Mouse (Mus musculus) bone marrow macrophage, adult 2 months (primary cell): ENCODE measurements around the gene Trappc3. TPM values are rescaled to one million over a fixed set of nuclear protein-coding genes. Genes with fewer than 3 reads are reported as not detected.

Experiments used
- H3K27ac ChIP-seq: 2 replicates; pipeline ENCODE4 v1.5.1; 2012; ENCODE audit warnings: low read depth, low read length; ENCODE audit not compliant: insufficient read depth
- H3K4me1 ChIP-seq: 2 replicates; pipeline ENCODE4 v1.6.1; 2012; ENCODE audit warnings: low read length; ENCODE audit not compliant: control insufficient read depth, insufficient read depth
- H3K4me3 ChIP-seq: 2 replicates; pipeline ENCODE4 v1.5.1; 2012; ENCODE audit warnings: mild to moderate bottlenecking, low read length, moderate library complexity; ENCODE audit not compliant: insufficient read depth
- CTCF ChIP-seq: IDR thresholded peaks from 2 replicates; pipeline ENCODE4 v1.5.1; 2012; ENCODE audit warnings: low read depth, mild to moderate bottlenecking, low read length, moderate library complexity
- POLR2A ChIP-seq: IDR thresholded peaks from 2 replicates; pipeline ENCODE4 v1.6.1; 2012; ENCODE audit warnings: mild to moderate bottlenecking, low read depth, low read length, borderline replicate concordance
- polyA plus RNA-seq: library from polyadenylated mRNA; stranded (reverse); fragments of >200 nt; gene quantifications from 2 replicates; pipeline ENCODE4 v1.2.4, GENCODE M21; 2012; ENCODE audit not compliant: missing spikeins, insufficient read depth, insufficient read length

Gene Trappc3
- polyA plus RNA-seq, 1 experiment = 79.6 TPM

DNA sequence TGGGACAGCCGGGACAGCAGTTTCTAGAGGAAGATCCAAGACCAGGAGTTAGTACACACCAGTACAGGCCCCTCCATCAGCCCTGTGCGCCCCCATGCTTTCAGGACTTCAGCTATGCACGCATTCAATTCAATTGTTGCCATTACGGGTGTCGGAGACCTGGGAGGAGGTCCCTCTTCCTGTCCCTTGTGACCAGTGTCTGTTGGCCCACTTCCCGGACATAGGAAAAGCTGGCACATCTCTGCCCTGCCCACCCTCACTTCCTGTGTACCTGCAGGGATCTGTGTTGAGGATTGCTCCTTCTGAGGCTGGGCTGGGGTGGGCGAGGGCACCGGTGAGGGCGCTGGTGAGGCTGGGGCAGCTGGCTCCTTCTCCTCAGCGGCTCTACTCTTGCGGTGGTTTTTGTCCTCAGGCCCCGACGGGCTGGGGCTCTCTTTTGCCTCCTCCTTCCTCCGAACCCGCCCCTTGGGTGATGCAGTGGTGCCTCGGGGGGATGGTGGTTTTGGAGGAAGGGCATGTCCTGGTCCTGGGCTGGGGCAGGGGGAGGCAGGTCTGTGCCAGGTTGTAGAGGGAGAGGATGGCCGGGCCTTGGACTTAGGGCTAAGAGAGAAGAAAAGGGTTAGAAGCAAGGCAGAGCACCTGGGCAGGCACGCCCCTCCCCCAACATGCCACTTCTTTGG, 27.5 kb upstream of the Trappc3 start:
- H3K4me3 ChIP-seq = no peak overlapping the region
- no peak overlapping the region for H3K27ac ChIP-seq
- no peak for TF ChIP-seq CTCF
- no peak for TF ChIP-seq POLR2A
- H3K4me1 ChIP-seq = no peaks in the 10 kb centered on the region

DNA sequence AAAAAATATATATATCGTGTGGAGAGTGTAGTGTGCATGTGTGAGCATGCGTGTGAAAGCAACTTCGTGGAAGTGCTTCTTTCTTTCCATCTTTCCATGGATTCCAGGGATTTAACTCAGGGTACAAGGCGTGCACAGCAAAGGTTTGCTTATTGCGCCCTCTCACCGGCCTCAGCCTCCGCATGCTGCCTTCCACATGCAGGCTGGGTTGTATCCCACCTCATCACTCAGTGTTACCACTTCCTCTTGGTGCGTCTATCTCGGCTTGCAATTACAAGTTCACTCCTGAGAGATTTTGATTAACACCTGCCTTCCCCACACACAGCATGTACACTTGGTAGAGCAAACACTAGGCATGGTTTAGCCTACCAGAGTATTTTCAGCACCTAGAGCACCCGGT, 26.9 kb upstream of the Trappc3 start:
- H3K4me1 ChIP-seq = no peaks in the 10 kb centered on the region
- no peak overlapping the region for H3K27ac ChIP-seq
- no peak for TF ChIP-seq POLR2A
- no peak for TF ChIP-seq CTCF

DNA sequence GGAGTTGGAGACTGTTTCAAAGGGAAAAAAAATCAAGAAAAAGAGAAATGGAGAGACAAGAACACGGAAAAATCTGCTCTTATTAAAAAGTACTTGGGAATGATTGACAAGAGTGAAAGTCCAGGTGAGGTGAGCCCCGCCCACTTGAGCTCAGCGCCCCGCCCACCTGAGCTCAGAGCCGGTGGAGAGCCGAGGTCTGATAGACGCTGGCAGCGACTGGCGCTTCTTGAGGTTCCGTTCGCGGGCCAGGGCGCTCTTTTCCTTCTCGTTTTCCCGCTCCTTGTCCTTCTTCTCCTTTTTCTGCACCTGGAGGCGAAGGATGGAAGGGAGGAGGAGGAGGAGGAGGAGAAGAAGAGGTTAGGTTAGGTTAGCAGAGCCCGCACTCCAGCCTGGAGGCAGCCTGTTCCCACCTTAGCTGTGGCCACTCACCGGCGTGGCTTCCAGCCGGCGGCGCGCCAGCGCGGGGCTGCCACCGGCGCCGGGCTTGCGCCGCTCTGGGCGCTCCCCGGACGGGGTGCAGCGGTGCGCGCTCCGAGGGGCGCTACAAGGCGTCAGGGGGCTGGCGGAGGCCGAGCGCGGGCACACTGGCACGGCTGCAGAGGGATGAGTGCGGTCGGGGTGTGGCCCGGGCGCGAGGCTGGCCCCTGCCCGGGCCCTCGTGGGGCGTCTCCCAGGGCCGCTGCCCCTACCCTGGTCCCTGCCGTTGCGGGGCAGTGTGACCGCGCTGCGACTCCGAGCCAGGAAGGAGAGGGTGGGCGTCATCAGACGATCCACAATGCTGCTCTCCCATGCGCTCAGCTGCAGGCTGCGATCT, 25.5 kb upstream of the Trappc3 start:
- no peak overlapping the region for H3K27ac ChIP-seq
- TF ChIP-seq POLR2A = no peak
- no peak for TF ChIP-seq CTCF
- H3K4me3 ChIP-seq = no peak overlapping the region
- H3K4me1 ChIP-seq = no peaks in the 10 kb centered on the region

More for the DNA sequence above, 26.9 kb upstream of the Trappc3 start:
- no peak overlapping the region for H3K4me3 ChIP-seq

- H3K4me1 ChIP-seq = no peaks in the 10 kb centered on the region
- no peak for TF ChIP-seq POLR2A
- TF ChIP-seq CTCF = no peak
Observed at GRCm38 (mm10) chr4:126237721-126238242, 24.3 kb upstream of the Trappc3 start.

DNA sequence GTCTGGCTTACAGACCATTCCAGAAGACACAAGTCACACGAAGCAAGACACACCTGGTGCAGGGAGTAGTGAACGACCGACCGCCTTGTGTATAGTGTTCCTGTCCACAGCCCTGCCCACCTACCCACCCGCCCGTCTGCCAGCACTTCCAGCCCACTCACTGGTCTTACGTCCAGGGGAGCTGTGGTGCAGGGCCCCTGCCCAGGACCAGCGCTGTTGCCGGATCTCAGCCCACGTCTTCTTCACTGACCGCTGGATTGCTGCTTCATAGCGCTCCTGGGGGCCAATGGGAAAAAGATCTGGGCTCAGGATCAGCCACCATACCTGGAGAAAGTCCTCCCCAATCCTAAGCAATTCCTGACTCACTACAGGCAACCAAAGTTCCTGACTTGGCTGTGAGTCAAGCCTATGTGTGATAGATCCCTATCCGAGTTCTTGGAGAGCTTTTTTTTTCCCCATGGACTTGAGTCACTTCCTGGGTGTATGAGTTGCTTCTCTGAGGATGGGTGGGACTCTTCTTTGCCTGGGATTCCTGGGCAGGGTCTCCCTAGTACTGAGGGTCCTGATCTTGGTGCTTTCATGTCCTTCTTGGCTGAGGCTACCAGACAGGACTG, 22.2 kb upstream of the Trappc3 start:
- no peaks in the 10 kb centered on the region for H3K4me1 ChIP-seq
- H3K27ac ChIP-seq = no peak overlapping the region
- TF ChIP-seq CTCF (no peak), POLR2A (no peak)
- H3K4me3 ChIP-seq = no peak overlapping the region

More at GRCm38 (mm10) chr4:126237721-126238242, 24.3 kb upstream of the Trappc3 start:
- H3K27ac ChIP-seq = no peak overlapping the region
- no peak overlapping the region for H3K4me3 ChIP-seq

- H3K4me3 ChIP-seq = no peak overlapping the region
- TF ChIP-seq CTCF (no peak), POLR2A (no peak)
- H3K4me1 ChIP-seq = no peaks in the 10 kb centered on the region
- no peak overlapping the region for H3K27ac ChIP-seq
Observed at GRCm38 (mm10) chr4:126241956-126242355, 20.2 kb upstream of the Trappc3 start.

DNA sequence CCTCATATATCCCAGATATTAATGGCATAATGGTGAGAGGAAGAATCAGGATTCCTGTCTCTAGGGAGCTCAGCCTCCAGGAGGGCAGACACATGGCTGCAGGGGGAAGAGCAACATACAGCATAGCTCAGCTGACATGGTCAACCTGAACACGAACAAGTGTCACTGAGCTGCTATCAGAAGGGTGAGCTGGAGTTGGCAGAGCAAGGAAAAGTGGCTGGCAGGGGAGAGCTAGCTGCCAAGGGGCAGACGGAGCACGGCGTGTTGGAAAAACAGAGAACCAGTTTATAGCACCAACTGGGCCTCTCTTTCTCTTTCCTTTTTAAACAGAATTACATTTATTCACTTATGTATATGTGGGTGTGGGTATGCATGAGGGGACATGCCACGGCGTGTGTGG, 19.6 kb upstream of the Trappc3 start:
- H3K4me3 ChIP-seq = no peak overlapping the region
- no peaks in the 10 kb centered on the region for H3K4me1 ChIP-seq
- TF ChIP-seq POLR2A = no peak
- TF ChIP-seq CTCF = no peak
- H3K27ac ChIP-seq = no peak overlapping the region

DNA sequence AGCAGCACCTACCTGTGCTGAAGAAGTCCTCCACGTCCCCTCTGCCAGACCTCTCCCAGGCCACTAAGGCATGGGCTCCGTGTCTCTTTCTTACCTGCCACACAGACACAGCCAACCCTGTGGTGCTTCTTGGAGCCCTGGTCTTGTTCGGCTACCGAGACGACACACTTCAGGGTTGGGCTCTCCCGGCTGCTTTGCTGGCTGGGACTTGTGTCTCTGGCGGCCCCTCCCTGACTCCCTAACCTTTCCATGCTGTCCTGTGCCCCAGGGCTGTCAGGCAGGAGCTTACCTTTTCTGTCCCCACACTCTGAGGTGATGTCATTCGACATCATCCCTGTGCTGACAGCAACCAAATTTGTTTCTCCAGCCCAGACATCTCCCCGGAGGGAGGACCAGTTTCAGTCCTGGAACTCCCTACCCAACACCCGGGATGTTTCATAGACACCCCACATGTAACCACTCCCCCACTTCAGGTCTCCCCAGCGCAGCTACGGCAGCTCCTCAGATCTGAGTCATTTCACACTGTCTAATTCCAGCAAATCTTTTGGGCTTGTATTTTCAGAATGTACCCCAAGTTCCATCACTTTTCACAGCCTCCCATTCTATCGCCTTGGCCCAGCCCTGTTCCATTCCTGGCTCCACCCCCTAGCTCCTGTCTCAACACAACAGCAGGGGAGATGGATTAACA, 15.8 kb upstream of the Trappc3 start:
- H3K4me3 ChIP-seq = no peak overlapping the region
- H3K4me1 ChIP-seq = peaks cover 10% of the 10 kb centered on the region
- H3K27ac ChIP-seq = no peak overlapping the region
- TF ChIP-seq CTCF (no peak), POLR2A (no peak)

- H3K4me1 ChIP-seq = peaks cover 27% of the 10 kb centered on the region
- no peak overlapping the region for H3K27ac ChIP-seq
- H3K4me3 ChIP-seq = no peak overlapping the region
- TF ChIP-seq CTCF (no peak), POLR2A (no peak)
Observed at GRCm38 (mm10) chr4:126248261-126248868, 13.8 kb upstream of the Trappc3 start.
